Mouse (Mus musculus) cortical plate, adult 2 months (tissue): Measurements from ENCODE around the gene Gm49320. TPM values are rescaled to one million over a fixed set of nuclear protein-coding genes. Genes with fewer than 3 reads are reported as not detected.

Source experiments
- H3K27ac ChIP-seq: fragments of 200-500 bp; 2 replicates; pipeline ENCODE4 v1.5.1; 2012; ENCODE audit warnings: low read length, control low read depth, inconsistent platforms; ENCODE audit not compliant: insufficient read depth
- H3K4me1 ChIP-seq: fragments of 200-500 bp; 2 replicates; pipeline ENCODE4 v1.6.1; 2011; ENCODE audit warnings: low read length; ENCODE audit not compliant: control insufficient read depth, insufficient read depth
- H3K4me3 ChIP-seq: fragments of 200-500 bp; 2 replicates; pipeline ENCODE4 v1.5.1; 2011; ENCODE audit warnings: mild to moderate bottlenecking, low read length, control low read depth; ENCODE audit not compliant: insufficient read depth
- CTCF ChIP-seq: fragments of 200-500 bp; IDR thresholded peaks from 2 replicates; pipeline ENCODE4 v1.5.1; 2011; ENCODE audit warnings: mild to moderate bottlenecking, control low read depth, low read length; ENCODE audit not compliant: insufficient read depth; ENCODE audit errors: extremely low read depth
- POLR2A ChIP-seq: fragments of 200-500 bp; IDR thresholded peaks from 2 replicates; pipeline ENCODE4 v1.6.1; 2011; ENCODE audit warnings: mild to moderate bottlenecking, low read length, control low read depth; ENCODE audit not compliant: insufficient read depth; ENCODE audit errors: extremely low read depth
- polyA plus RNA-seq: library from polyadenylated mRNA; depleted of rRNA; stranded (reverse); fragments of >200 nt; gene quantifications from 2 replicates; pipeline ENCODE4 v1.2.3, GENCODE M21; 2012

Gene Gm49320
- polyA plus RNA-seq, 1 experiment = 4.8 TPM

GRCm38 (mm10) chr8:4257350-4257749 is 18.7 kb downstream of the Gm49320 start:
- H3K4me3 ChIP-seq = peak overlapping the region; percentile 89
- H3K4me1 ChIP-seq = peaks cover 7% of the 10 kb centered on the region
- peak overlapping the region; percentile 89 for H3K27ac ChIP-seq

GRCm38 (mm10) chr8:4258233-4258632 is 19.6 kb downstream of the Gm49320 start:
- TF ChIP-seq CTCF (peak; percentile 67), POLR2A (no peak; the same call in 1 of the 2 replicates)
- Histone ChIP-seq H3K4me1 (peaks cover 8% of the 10 kb centered on the region), H3K27ac (peak overlapping the region; percentile 89)

More at GRCm38 (mm10) chr8:4257350-4257749, 18.7 kb downstream of the Gm49320 start:
- TF ChIP-seq POLR2A (no peak), CTCF (no peak)

GRCm38 (mm10) chr8:4258678-4259077 is 20.0 kb downstream of the Gm49320 start:
- peak overlapping the region; percentile 89 for H3K4me3 ChIP-seq
- TF ChIP-seq CTCF (no peak), POLR2A (no peak)
- H3K4me1 ChIP-seq = peaks cover 10% of the 10 kb centered on the region
- peak overlapping the region; percentile 89 for H3K27ac ChIP-seq

More at GRCm38 (mm10) chr8:4258233-4258632, 19.6 kb downstream of the Gm49320 start:
- peak overlapping the region; percentile 89 for H3K4me3 ChIP-seq

GRCm38 (mm10) chr8:4259125-4259804 is 20.6 kb downstream of the Gm49320 start, which contains the start of gene Ctxn1:
Gene Ctxn1, minus strand, starts transcription at chr8:4259274.
- TF ChIP-seq CTCF (no peak), POLR2A (peak; percentile 58; the same call in 1 of the 2 replicates)
- Histone ChIP-seq H3K27ac (peak within 1 kb of the TSS; percentile 93), H3K4me1 (peaks cover 10% of the 10 kb centered on the region), H3K4me3 (peak within 1 kb of the TSS; percentile 89)

- Histone ChIP-seq H3K4me1 (peaks cover 12% of the 10 kb centered on the region), H3K4me3 (no peak overlapping the region), H3K27ac (no peak overlapping the region)
- TF ChIP-seq CTCF (no peak), POLR2A (no peak)
These were observed 21.1 kb downstream of the Gm49320 start for GRCm38 (mm10) chr8:4259805-4260170.

GRCm38 (mm10) chr8:4263105-4263791 is 24.6 kb downstream of the Gm49320 start:
- peak overlapping the region; percentile 41; the same call in 1 of the 2 replicates for H3K27ac ChIP-seq
- no peak overlapping the region for H3K4me3 ChIP-seq
- peaks cover 12% of the 10 kb centered on the region for H3K4me1 ChIP-seq
- TF ChIP-seq POLR2A = no peak
- no peak for TF ChIP-seq CTCF

- Histone ChIP-seq H3K4me3 (no peak overlapping the region), H3K4me1 (peaks cover 9% of the 10 kb centered on the region), H3K27ac (peak overlapping the region; percentile 39)
- TF ChIP-seq CTCF (no peak), POLR2A (0 out of 2 replicates have a peak, but pooled peaks have one; percentile 10)
These were observed 26.7 kb downstream of the Gm49320 start for GRCm38 (mm10) chr8:4265160-4265914.

- no peak for TF ChIP-seq CTCF
- no peak for TF ChIP-seq POLR2A
- Histone ChIP-seq H3K4me1 (peaks cover 6% of the 10 kb centered on the region), H3K27ac (no peak overlapping the region), H3K4me3 (no peak overlapping the region)
These were observed 29.0 kb downstream of the Gm49320 start for GRCm38 (mm10) chr8:4267627-4268026.

GRCm38 (mm10) chr8:4269609-4270008 is 30.9 kb downstream of the Gm49320 start:
- H3K4me1 ChIP-seq = peaks cover 2% of the 10 kb centered on the region; the same call in 1 of the 2 replicates
- TF ChIP-seq CTCF = no peak
- no peak for TF ChIP-seq POLR2A

More at GRCm38 (mm10) chr8:4269609-4270008, 30.9 kb downstream of the Gm49320 start:
- Histone ChIP-seq H3K27ac (no peak overlapping the region), H3K4me3 (no peak overlapping the region)
